Mouse (Mus musculus) CH12.LX (cell line): ENCODE measurements around the gene Brd4.

ENCODE experiments used
- BHLHE40 ChIP-seq: IDR thresholded peaks from 2 replicates; pipeline ENCODE4 v1.6.1; 2011; ENCODE audit warnings: mild to moderate bottlenecking, low read depth, low read length, improper control_type of control experiment
- EP300 ChIP-seq: IDR thresholded peaks from 2 replicates; pipeline ENCODE4 v1.6.1; 2011; ENCODE audit warnings: low read length, improper control_type of control experiment
- KAT2A ChIP-seq: IDR thresholded peaks from 2 replicates; pipeline ENCODE4 v1.6.1; 2012; ENCODE audit warnings: low read length, improper control_type of control experiment, inconsistent platforms; ENCODE audit not compliant: insufficient replicate concordance
- MAZ ChIP-seq: IDR thresholded peaks from 2 replicates; pipeline ENCODE4 v1.6.1; 2012; ENCODE audit warnings: low read depth, mild to moderate bottlenecking, inconsistent platforms, low read length, improper control_type of control experiment, moderate library complexity
- NELFE ChIP-seq: IDR thresholded peaks from 2 replicates; pipeline ENCODE4 v1.6.1; 2011; ENCODE audit warnings: low read depth, low read length, improper control_type of control experiment
- POLR2A ChIP-seq: IDR thresholded peaks from 2 replicates; pipeline ENCODE4 v1.6.1; 2011; ENCODE audit warnings: low read depth, mild to moderate bottlenecking, improper control_type of control experiment, low read length
- TCF12 ChIP-seq: IDR thresholded peaks from 2 replicates; pipeline ENCODE4 v1.6.1; 2014; ENCODE audit warnings: low read depth, mild to moderate bottlenecking, inconsistent platforms, low read length, improper control_type of control experiment

GRCm38 (mm10) chr17:32188863-32189636 is 95.5 kb downstream of the Brd4 start, which contains the start of gene Ephx3:
- no peak for TF ChIP-seq TCF12
- no peak for TF ChIP-seq POLR2A
- no peak for TF ChIP-seq KAT2A
- no peak for TF ChIP-seq EP300
- no peak for TF ChIP-seq MAZ
- TF ChIP-seq NELFE = no peak
- no peak for TF ChIP-seq BHLHE40
